Mouse (Mus musculus) MEL (cell line): ENCODE measurements around the gene Prpf8. TPM values are rescaled to one million over a fixed set of nuclear protein-coding genes. Genes with fewer than 3 reads are reported as not detected.

Experiments used
- DNase-seq: peaks from one replicate; pipeline ENCODE4 v3.0.0; 2011; ENCODE audit warnings: low read depth, low spot score
- H3K27ac ChIP-seq: 2 replicates; pipeline ENCODE4 v1.5.1; 2012; ENCODE audit warnings: low read depth, mild to moderate bottlenecking, control low read depth, low read length, moderate library complexity; ENCODE audit not compliant: control insufficient read depth
- H3K27me3 ChIP-seq, 2 experiments: fragments of 150-350 bp in 1 of 2; sonication (generic) in 1 of 2; 2 replicates each; pipeline ENCODE4 v1.6.1; 2012; ENCODE audit warnings: low read length in 2 of 2, mild to moderate bottlenecking in 2 of 2, improper control_type of control experiment in 1 of 2, moderate library complexity in 1 of 2; ENCODE audit not compliant: insufficient read depth in 2 of 2, control insufficient read depth in 1 of 2
- H3K36me3 ChIP-seq, 2 experiments: 2 replicates each; pipeline ENCODE4 v1.6.1; 2012 to 2014; ENCODE audit warnings: low read length in 2 of 2, improper control_type of control experiment in 1 of 2, inconsistent platforms in 1 of 2, mild to moderate bottlenecking in 1 of 2; ENCODE audit not compliant: insufficient read depth in 2 of 2, control insufficient read depth in 1 of 2
- H3K4me1 ChIP-seq, 2 experiments: fragments of 150-350 bp in 1 of 2; sonication (generic) in 1 of 2; 2 replicates each; pipeline ENCODE4 v1.6.1; 2012; ENCODE audit warnings: low read length in 2 of 2, improper control_type of control experiment in 1 of 2, mild to moderate bottlenecking in 1 of 2; ENCODE audit not compliant: insufficient read depth in 2 of 2, control insufficient read depth in 1 of 2
- H3K4me3 ChIP-seq, 2 experiments: fragments of 150-350 bp in 1 of 2; sonication (generic) in 1 of 2; 2 replicates each; pipeline ENCODE4 v1.5.1; 2012; ENCODE audit warnings: low read depth in 2 of 2, low read length in 2 of 2, mild to moderate bottlenecking in 2 of 2, moderate library complexity in 2 of 2, control low read depth in 1 of 2, improper control_type of control experiment in 1 of 2; ENCODE audit not compliant: control insufficient read depth in 1 of 2, insufficient read depth in 1 of 2
- H3K79me2 ChIP-seq: 2 replicates; pipeline ENCODE4 v1.6.1; 2012; ENCODE audit warnings: mild to moderate bottlenecking, low read length, moderate library complexity; ENCODE audit not compliant: control insufficient read depth, poor library complexity, insufficient read depth
- H3K9ac ChIP-seq: 2 replicates; pipeline ENCODE4 v1.6.1; 2012; ENCODE audit warnings: low read depth, mild to moderate bottlenecking, control low read depth, low read length, moderate library complexity; ENCODE audit not compliant: control insufficient read depth, poor library complexity, severe bottlenecking
- H3K9me3 ChIP-seq: fragments of 150-350 bp; sonication (generic); replicated peaks from 2 replicates; pipeline ENCODE4 v1.6.1; 2012; ENCODE audit warnings: mild to moderate bottlenecking, low read length, improper control_type of control experiment, moderate library complexity; ENCODE audit not compliant: insufficient read depth
- BHLHE40 ChIP-seq: IDR thresholded peaks from 2 replicates; pipeline ENCODE4 v1.6.1; 2012; ENCODE audit warnings: low read depth, mild to moderate bottlenecking, inconsistent platforms, low read length, improper control_type of control experiment, borderline replicate concordance
- CHD1 ChIP-seq: IDR thresholded peaks from 2 replicates; pipeline ENCODE4 v1.6.1; 2012; ENCODE audit warnings: low read depth, mild to moderate bottlenecking, inconsistent platforms, low read length, improper control_type of control experiment
- CTCF ChIP-seq, 3 experiments: IDR thresholded peaks in 2 of 3; conservative IDR thresholded peaks in 1 of 3; 2 replicates each; pipeline ENCODE4 v1.5.1; 2011 to 2012; ENCODE audit warnings: low read length in 3 of 3, low read depth in 2 of 3, mild to moderate bottlenecking in 2 of 3, improper control_type of control experiment in 1 of 3, inconsistent platforms in 1 of 3, mixed read lengths in 1 of 3, moderate library complexity in 1 of 3; ENCODE audit not compliant: control insufficient read depth in 1 of 3, insufficient read depth in 1 of 3, poor library complexity in 1 of 3, severe bottlenecking in 1 of 3
- E2F4 ChIP-seq: IDR thresholded peaks from 2 replicates; pipeline ENCODE4 v1.6.1; 2011; ENCODE audit warnings: low read depth, low read length, improper control_type of control experiment, borderline replicate concordance
- ELF1 ChIP-seq: IDR thresholded peaks from 2 replicates; pipeline ENCODE4 v1.6.1; 2014; ENCODE audit warnings: low read depth, mild to moderate bottlenecking, inconsistent platforms, low read length, improper control_type of control experiment, moderate library complexity
- EP300 ChIP-seq, 2 experiments: IDR thresholded peaks; 2 replicates each; pipeline ENCODE4 v1.6.1; 2011; ENCODE audit warnings: improper control_type of control experiment in 2 of 2, low read length in 2 of 2, low read depth in 1 of 2, mild to moderate bottlenecking in 1 of 2
- ETS1 ChIP-seq: IDR thresholded peaks from 2 replicates; pipeline ENCODE4 v1.6.1; 2012; ENCODE audit warnings: low read depth, mild to moderate bottlenecking, inconsistent platforms, low read length, improper control_type of control experiment, moderate library complexity
- GABPA ChIP-seq: IDR thresholded peaks from 2 replicates; pipeline ENCODE4 v1.6.1; 2012; ENCODE audit warnings: low read depth, mild to moderate bottlenecking, inconsistent platforms, low read length, improper control_type of control experiment, moderate library complexity
- GATA1 ChIP-seq: IDR thresholded peaks from 2 replicates; pipeline ENCODE4 v1.6.1; 2011; ENCODE audit warnings: low read depth, low read length, improper control_type of control experiment
- HCFC1 ChIP-seq: IDR thresholded peaks from 2 replicates; pipeline ENCODE4 v1.6.1; 2012; ENCODE audit warnings: low read depth, mild to moderate bottlenecking, inconsistent platforms, low read length, improper control_type of control experiment, moderate library complexity
- JUND ChIP-seq: IDR thresholded peaks from 2 replicates; pipeline ENCODE4 v1.6.1; 2011; ENCODE audit warnings: low read depth, mild to moderate bottlenecking, improper control_type of control experiment, low read length
- KAT2A ChIP-seq: conservative IDR thresholded peaks from 2 replicates; pipeline ENCODE4 v1.6.1; 2012; ENCODE audit warnings: low read depth, low read length, improper control_type of control experiment, inconsistent platforms
- MAFK ChIP-seq: IDR thresholded peaks from 2 replicates; pipeline ENCODE4 v1.6.1; 2011; ENCODE audit warnings: low read depth, mild to moderate bottlenecking, low read length, improper control_type of control experiment, borderline replicate concordance
- MAX ChIP-seq: IDR thresholded peaks from 2 replicates; pipeline ENCODE4 v1.6.1; 2011; ENCODE audit warnings: low read length, improper control_type of control experiment
- MAZ ChIP-seq: IDR thresholded peaks from 2 replicates; pipeline ENCODE4 v1.6.1; 2012; ENCODE audit warnings: low read depth, mild to moderate bottlenecking, inconsistent platforms, low read length, improper control_type of control experiment
- MEF2A ChIP-seq: IDR thresholded peaks from 2 replicates; pipeline ENCODE4 v1.6.1; 2014; ENCODE audit warnings: low read depth, mild to moderate bottlenecking, inconsistent platforms, low read length, improper control_type of control experiment; ENCODE audit not compliant: poor library complexity, insufficient replicate concordance, severe bottlenecking; ENCODE audit errors: extremely low read depth
- MXI1 ChIP-seq: IDR thresholded peaks from 2 replicates; pipeline ENCODE4 v1.6.1; 2011; ENCODE audit warnings: mild to moderate bottlenecking, low read depth, low read length, improper control_type of control experiment
- MYB ChIP-seq: IDR thresholded peaks from 2 replicates; pipeline ENCODE4 v1.6.1; 2011; ENCODE audit warnings: mild to moderate bottlenecking, low read depth, low read length, improper control_type of control experiment
- MYC ChIP-seq: IDR thresholded peaks from 2 replicates; pipeline ENCODE4 v1.6.1; 2011; ENCODE audit warnings: low read depth, mild to moderate bottlenecking, low read length, improper control_type of control experiment, moderate library complexity
- NELFE ChIP-seq: IDR thresholded peaks from 2 replicates; pipeline ENCODE4 v1.6.1; 2011; ENCODE audit warnings: low read depth, low read length, improper control_type of control experiment
- POLR2A ChIP-seq, 2 experiments: IDR thresholded peaks; 2 replicates each; pipeline ENCODE4 v1.6.1; 2011 to 2012; ENCODE audit warnings: low read length in 2 of 2, mild to moderate bottlenecking in 2 of 2, control low read depth in 1 of 2, improper control_type of control experiment in 1 of 2, low read depth in 1 of 2, moderate library complexity in 1 of 2; ENCODE audit not compliant: control insufficient read depth in 1 of 2, insufficient read depth in 1 of 2, poor library complexity in 1 of 2
- POLR2AphosphoS2 ChIP-seq: IDR thresholded peaks from 2 replicates; pipeline ENCODE4 v1.6.1; 2011; ENCODE audit warnings: low read length, improper control_type of control experiment
- POLR2AphosphoS5 ChIP-seq: IDR thresholded peaks from 2 replicates; pipeline ENCODE4 v1.6.1; 2012; ENCODE audit warnings: low read depth, borderline replicate concordance, mild to moderate bottlenecking, inconsistent platforms, low read length, moderate library complexity, mixed read lengths
- RAD21 ChIP-seq: IDR thresholded peaks from 2 replicates; pipeline ENCODE4 v1.6.1; 2011; ENCODE audit warnings: mild to moderate bottlenecking, low read depth, low read length, improper control_type of control experiment
- RCOR1 ChIP-seq: IDR thresholded peaks from 2 replicates; pipeline ENCODE4 v1.6.1; 2012; ENCODE audit warnings: low read depth, mild to moderate bottlenecking, inconsistent platforms, low read length, improper control_type of control experiment
- SIN3A ChIP-seq: IDR thresholded peaks from 2 replicates; pipeline ENCODE4 v1.6.1; 2012; ENCODE audit warnings: low read length, improper control_type of control experiment, inconsistent platforms
- TAL1 ChIP-seq: IDR thresholded peaks from 2 replicates; pipeline ENCODE4 v1.6.1; 2012; ENCODE audit warnings: mild to moderate bottlenecking, inconsistent platforms, low read length, moderate library complexity, mixed read lengths
- TBP ChIP-seq: IDR thresholded peaks from 2 replicates; pipeline ENCODE4 v1.8.0; 2011; ENCODE audit warnings: low read depth, low read length, improper control_type of control experiment
- TCF12 ChIP-seq: IDR thresholded peaks from 2 replicates; pipeline ENCODE4 v1.6.1; 2014; ENCODE audit warnings: low read depth, mild to moderate bottlenecking, inconsistent platforms, low read length, improper control_type of control experiment, moderate library complexity
- UBTF ChIP-seq: IDR thresholded peaks from 2 replicates; pipeline ENCODE4 v1.6.1; 2012; ENCODE audit warnings: low read depth, mild to moderate bottlenecking, inconsistent platforms, low read length, improper control_type of control experiment, moderate library complexity, borderline replicate concordance; ENCODE audit not compliant: insufficient read depth
- USF1 ChIP-seq: IDR thresholded peaks from 2 replicates; pipeline ENCODE4 v1.6.1; 2014; ENCODE audit warnings: low read depth, mild to moderate bottlenecking, inconsistent platforms, low read length, improper control_type of control experiment, moderate library complexity
- USF2 ChIP-seq, 2 experiments: IDR thresholded peaks; 2 replicates each; pipeline ENCODE4 v1.6.1; 2011 to 2012; ENCODE audit warnings: improper control_type of control experiment in 2 of 2, low read length in 2 of 2, borderline replicate concordance in 1 of 2, inconsistent platforms in 1 of 2, low read depth in 1 of 2, mild to moderate bottlenecking in 1 of 2; ENCODE audit not compliant: insufficient read depth in 1 of 2
- ZC3H11A ChIP-seq: IDR thresholded peaks from 2 replicates; pipeline ENCODE4 v1.6.1; 2012; ENCODE audit warnings: low read depth, mild to moderate bottlenecking, inconsistent platforms, low read length, improper control_type of control experiment
- ZKSCAN1 ChIP-seq: IDR thresholded peaks from 2 replicates; pipeline ENCODE4 v1.6.1; 2012; ENCODE audit warnings: low read depth, mild to moderate bottlenecking, inconsistent platforms, low read length, improper control_type of control experiment, moderate library complexity
- ZMIZ1 ChIP-seq: IDR thresholded peaks from 2 replicates; pipeline ENCODE4 v1.6.1; 2012; ENCODE audit warnings: low read depth, mild to moderate bottlenecking, inconsistent platforms, low read length, improper control_type of control experiment, moderate library complexity
- ZNF384 ChIP-seq: IDR thresholded peaks from 2 replicates; pipeline ENCODE4 v1.6.1; 2012; ENCODE audit warnings: low read depth, mild to moderate bottlenecking, inconsistent platforms, low read length, improper control_type of control experiment
- polyA plus RNA-seq, 2 experiments: library from polyadenylated mRNA; stranded (reverse) in 1 of 2; unstranded in 1 of 2; fragments of >175 nt in 1 of 2; fragments of >200 nt in 1 of 2; gene quantifications; 2 replicates each; pipeline versions ENCODE4 v1.2.1 to v1.2.4; 2012; ENCODE audit warnings: low replicate concordance in 2 of 2, low read depth in 1 of 2; ENCODE audit not compliant: insufficient read length in 2 of 2, insufficient read depth in 1 of 2, missing spikeins in 1 of 2
- total RNA-seq: library from RNA; depleted of rRNA; stranded (reverse); fragments of 300-350 nt; gene quantifications from 2 replicates; pipeline ENCODE4 v1.2.3, GENCODE M21; 2012

The Prpf8 gene
- total and polyA plus RNA-seq, 3 experiments: 214 to 644 (median 276) TPM

- peak; percentile 72 for DNase-seq
- Histone ChIP-seq H3K9me3 (no peaks in the 10 kb centered on the region), H3K4me1 (peaks cover 9 to 51% of the 10 kb centered on the region in 2 experiments), H3K36me3 (peaks cover 0 to 36% of the 10 kb centered on the region in 2 experiments; a peak in 2 of 4 replicates), H3K9ac (no peak overlapping the region), H3K79me2 (peaks cover 10% of the 10 kb centered on the region), H3K27ac (no peak overlapping the region), H3K27me3 (no peaks in the 10 kb centered on the region), H3K4me3 (no peak overlapping the region)
- TF ChIP-seq POLR2AphosphoS5: no peak
- TF ChIP-seq TBP: peak; percentile 39; the same call in 1 of the 2 replicates
- TF ChIP-seq KAT2A: no peak
- no peak for TF ChIP-seq ZC3H11A
- 0 out of 2 replicates have a peak, but pooled peaks have one; percentile 23 for TF ChIP-seq MXI1
- no peak for TF ChIP-seq ZNF384
- TF ChIP-seq CTCF (IDR thresholded peaks at IDR 0.05 in 2 of 3, conservative IDR thresholded peaks at IDR 0.05 in 1 of 3; ENCODE audit: control insufficient read depth in 1 of 3, insufficient read depth in 1 of 3, low read depth in 2 of 3, low read length in 3 of 3, poor library complexity in 1 of 3, severe bottlenecking in 1 of 3): no peak
- TF ChIP-seq BHLHE40: no peak
- no peak for TF ChIP-seq ELF1
- no peak for TF ChIP-seq MYB
- no peak for TF ChIP-seq POLR2AphosphoS2
- no peak for TF ChIP-seq ZKSCAN1
- peak; percentile 44; the same call in 1 of the 2 replicates for TF ChIP-seq TCF12
- TF ChIP-seq USF2 (IDR thresholded peaks at IDR 0.05; ENCODE audit: borderline replicate concordance in 1 of 2, insufficient read depth in 1 of 2, low read depth in 1 of 2, low read length in 2 of 2): no peak
- no peak for TF ChIP-seq E2F4
- TF ChIP-seq MAZ: no peak
- TF ChIP-seq MYC: no peak
- peak in 1 of 2 experiments; percentile 56; a peak in 2 of 4 replicates for TF ChIP-seq EP300 (IDR thresholded peaks at IDR 0.05; ENCODE audit: low read depth in 1 of 2, low read length in 2 of 2)
- TF ChIP-seq NELFE: no peak
- TF ChIP-seq CHD1: 0 out of 2 replicates have a peak, but pooled peaks have one; percentile 51
- peak; percentile 65 for TF ChIP-seq RCOR1
- no peak for TF ChIP-seq JUND
- peak; percentile 12; the same call in 1 of the 2 replicates for TF ChIP-seq SIN3A
- TF ChIP-seq TAL1: peak; percentile 71
- TF ChIP-seq ETS1: peak; percentile 77
- TF ChIP-seq ZMIZ1: no peak
- TF ChIP-seq MAX: no peak
- no peak for TF ChIP-seq GABPA
- TF ChIP-seq HCFC1: no peak
- no peak for TF ChIP-seq UBTF
- TF ChIP-seq POLR2A (IDR thresholded peaks at IDR 0.05; ENCODE audit: control insufficient read depth in 1 of 2, insufficient read depth in 1 of 2, low read depth in 1 of 2, low read length in 2 of 2, poor library complexity in 1 of 2): no peak
- peak; percentile 87 for TF ChIP-seq MAFK
- TF ChIP-seq USF1: no peak
- peak; percentile 78; the same call in 1 of the 2 replicates for TF ChIP-seq GATA1
- no peak for TF ChIP-seq MEF2A
- TF ChIP-seq RAD21: no peak
Measured at GRCm38 (mm10) chr11:75535106-75535795, 48.6 kb downstream of the Prpf8 start.
